Mouse (Mus musculus) cerebellum, adult 18-20 months (tissue): ENCODE measurements around the gene Ube4b.
"Not testable (repeated sequence)": the region's sequence is repeated elsewhere in the genome, so short reads cannot be mapped to it uniquely, and the experiment has no call there.

ENCODE experiments used
- DNase-seq, 2 experiments: peaks; one replicate each; pipeline ENCODE4 v3.0.0; 2021

Gene Ube4b

DNA sequence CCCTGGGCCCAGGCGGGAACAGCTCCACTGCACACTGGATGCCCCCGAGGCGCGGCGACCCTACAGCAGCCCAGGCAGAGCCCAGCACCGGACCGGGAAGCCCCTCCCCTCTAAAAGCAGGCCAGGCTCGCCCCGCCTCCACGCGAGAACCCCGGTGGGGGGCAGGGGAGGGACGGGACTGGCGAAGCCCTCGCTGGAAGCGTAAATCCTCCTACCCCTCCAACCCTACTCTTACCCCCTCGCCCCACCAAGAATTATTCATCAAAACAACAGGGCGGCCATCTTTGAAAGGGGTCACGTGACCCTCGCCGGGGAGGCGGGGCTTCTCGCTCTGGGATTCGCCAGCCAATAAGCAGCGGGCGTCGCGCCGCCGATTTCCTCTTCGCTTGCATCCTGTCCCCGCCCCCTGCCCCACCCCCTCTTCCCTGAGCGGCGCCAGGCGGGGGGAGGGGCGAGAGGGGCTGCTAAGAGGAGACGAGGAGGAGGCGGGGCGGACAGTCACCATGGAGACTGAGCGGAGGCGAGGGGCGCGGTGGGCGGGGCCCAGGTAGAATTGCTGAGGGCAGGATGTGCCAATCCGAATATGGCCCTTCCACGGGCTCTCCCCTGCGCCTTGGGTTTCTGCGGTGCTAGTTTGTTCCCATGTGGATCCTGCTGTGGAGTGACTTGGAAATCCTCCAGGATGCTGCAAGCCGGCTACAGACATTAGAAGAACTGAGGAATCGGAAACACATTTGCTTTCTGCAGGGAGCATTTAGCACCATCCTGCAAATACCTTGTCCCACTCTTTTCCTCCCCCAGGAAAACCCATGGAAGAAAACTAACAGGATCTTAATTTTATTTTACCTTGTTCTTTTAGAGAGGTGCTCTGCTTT, at the start of gene Ube4b:
Ube4b (minus strand) TSS at position 425 of the 875 bp plus-strand sequence.
- peak; percentile 94 to 97 for DNase-seq

DNA sequence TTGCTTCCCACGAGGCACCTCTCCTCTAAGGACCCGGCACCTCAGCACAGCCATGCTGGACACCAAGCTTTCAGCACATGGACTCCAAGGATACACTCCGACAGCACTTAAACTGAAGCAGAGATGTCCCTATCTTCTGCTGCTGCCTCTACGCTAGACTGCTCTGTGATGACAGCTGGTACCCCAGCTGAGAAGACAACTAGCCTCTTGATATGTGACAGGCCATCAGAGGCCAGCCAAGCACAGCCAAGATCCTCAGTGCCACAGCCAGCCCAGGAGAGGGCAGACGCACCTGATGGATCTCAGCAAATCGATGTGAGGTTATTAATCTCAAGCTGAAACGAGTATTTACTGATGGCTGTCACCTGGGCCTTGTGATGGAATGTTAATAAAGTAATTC, 48.5 kb upstream of the Ube4b start:
- DNase-seq: no peak

GRCm38 (mm10) chr4:149469557-149469956, 43.0 kb upstream of the Ube4b start:
- no peak for DNase-seq

DNA sequence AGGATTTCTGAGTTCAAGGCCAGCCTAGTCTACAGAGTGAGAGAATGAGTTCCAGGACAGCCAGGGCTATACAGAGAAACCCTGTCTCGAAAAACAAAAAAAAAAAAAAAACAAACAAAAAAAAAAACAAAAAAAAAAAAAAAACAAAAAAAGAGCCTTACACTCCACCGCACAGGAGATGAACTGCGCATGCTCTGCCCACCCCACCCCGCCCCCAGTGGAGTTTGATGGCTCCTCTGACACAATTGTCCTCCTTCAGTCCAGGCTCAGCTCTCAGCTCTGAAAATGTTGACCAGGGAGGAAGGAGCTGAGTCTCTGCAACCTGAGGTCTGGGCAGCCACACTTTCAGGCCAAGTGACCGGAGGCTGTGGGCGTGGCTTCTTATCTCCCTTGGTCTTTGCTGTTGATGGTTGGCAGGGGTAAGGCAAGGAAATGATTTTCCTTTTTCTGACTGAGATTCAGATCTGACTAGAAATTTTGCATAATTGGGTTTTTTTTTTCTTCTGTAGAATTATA, 36.9 kb upstream of the Ube4b start:
- no peak for DNase-seq

- DNase-seq: no peak
Measured at GRCm38 (mm10) chr4:149462305-149462971, 35.9 kb upstream of the Ube4b start.

- DNase-seq: peak; percentile 75 to 79
Measured at GRCm38 (mm10) chr4:149461579-149462304, 35.2 kb upstream of the Ube4b start.

GRCm38 (mm10) chr4:149460475-149460874, 33.9 kb upstream of the Ube4b start:
- DNase-seq: peak in 1 of 2 experiments; percentile 12

GRCm38 (mm10) chr4:149459425-149459824, 32.9 kb upstream of the Ube4b start:
- no peak for DNase-seq

DNA sequence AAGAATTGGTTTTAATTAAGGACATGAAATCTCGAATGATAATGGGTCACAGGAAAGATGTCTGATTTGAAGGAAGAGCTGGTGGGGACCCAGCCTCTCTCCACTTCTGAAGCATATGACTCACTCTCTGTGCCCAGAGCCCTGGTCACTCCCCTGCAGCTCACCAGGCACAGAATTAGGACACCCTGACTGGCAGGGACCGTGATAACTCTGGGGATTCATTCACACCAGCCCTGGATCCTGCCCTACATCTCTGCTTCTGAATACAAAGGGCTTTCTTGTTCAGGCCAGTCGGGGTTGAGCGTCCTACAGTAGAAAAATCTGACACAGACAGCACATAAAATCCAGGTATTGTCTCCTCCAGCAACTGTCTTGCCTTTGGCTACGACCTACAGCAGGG, 32.0 kb upstream of the Ube4b start:
- no peak for DNase-seq

DNA sequence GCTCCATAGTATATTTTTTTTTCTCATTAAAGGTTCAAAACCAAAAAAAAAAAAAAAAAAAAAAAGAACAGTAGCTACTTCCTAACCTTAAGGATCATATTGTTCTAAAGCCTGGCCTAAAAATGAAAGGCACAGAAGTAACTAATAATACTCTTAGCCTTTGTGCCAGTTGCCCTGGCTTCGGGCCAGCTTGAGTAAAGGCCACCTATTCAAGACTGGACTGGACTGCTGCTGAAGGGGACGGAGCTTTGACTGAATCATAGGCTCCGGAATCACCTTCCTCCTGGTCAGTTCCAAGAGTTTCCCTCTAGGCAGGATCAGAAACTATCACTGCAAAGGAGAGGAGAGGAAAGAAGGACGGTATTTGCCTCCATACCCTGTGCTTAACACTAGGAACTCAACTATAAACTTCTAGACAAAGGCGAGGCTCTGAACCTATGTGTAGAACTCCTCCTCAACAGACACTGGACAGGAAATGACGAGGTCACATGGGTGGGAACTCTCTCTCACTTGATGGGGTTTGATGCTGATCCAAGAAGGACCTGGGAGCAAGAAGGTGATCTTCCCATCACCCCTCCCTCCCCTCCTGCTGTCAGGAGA, 31.4 kb upstream of the Ube4b start:
- peak in 1 of 2 experiments; percentile 35 for DNase-seq

DNA sequence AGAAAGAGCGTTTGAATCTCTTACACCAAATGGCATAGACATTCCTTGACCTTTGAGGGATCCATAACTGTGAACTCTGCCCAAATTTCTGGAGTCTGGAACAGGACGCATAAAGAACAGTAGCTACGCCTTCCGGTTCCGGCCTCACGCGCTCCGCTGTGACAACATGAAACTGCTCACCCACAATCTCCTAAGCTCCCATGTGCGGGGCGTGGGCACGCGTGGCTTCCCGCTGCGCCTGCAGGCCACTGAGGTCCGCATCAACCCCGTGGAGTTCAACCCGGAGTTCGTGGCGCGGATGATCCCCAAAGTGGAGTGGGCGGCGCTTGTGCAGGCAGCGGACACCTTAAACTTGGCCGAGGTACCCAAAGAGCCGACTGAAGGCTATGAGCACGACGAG, 30.6 kb upstream of the Ube4b start:
- not testable (repeated sequence) for DNase-seq

DNA sequence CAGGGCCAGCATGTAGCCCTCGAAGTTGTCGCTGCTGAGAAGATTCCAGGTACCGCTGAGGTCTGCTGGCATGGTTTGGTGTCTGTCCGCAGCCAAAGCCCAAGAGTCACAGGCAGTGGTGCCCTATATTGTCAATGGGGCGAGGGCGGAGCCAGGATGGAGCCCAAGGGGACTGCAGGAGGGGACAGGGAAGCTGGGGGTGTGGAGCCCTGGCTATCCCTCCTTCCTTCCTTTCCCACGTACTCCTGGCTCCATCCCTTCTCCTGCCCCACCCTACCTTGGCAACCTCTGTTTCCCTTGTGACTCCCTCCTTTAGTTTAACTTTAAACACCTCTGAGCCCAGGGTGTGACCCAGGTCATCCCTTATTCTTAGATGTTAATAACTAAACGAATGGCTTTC, 28.3 kb upstream of the Ube4b start, which contains the start of gene Rbp7:
Rbp7 (minus strand) TSS at position 100 of the 400 bp plus-strand sequence.
- DNase-seq: no peak

DNA sequence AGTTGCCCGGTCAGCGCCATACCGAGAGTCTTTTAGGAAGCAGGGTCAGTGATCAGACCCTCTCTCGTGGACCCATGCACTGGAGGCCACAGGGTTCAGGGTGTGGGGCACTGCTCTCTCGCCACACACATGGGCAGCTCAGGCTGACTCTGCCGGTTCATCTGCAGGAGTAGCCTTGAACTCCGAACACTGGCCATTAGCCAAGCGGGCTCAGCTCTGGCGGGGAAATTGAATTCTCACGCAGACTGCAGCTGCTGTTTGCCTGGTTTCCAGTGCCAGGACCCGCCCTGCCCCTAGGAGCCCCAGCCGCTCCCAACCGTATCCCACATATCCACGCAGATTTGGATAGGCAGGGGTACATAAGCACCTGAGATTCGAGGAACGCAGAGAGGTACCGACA, 27.7 kb upstream of the Ube4b start:
- DNase-seq: peak in 1 of 2 experiments; percentile 35

DNA sequence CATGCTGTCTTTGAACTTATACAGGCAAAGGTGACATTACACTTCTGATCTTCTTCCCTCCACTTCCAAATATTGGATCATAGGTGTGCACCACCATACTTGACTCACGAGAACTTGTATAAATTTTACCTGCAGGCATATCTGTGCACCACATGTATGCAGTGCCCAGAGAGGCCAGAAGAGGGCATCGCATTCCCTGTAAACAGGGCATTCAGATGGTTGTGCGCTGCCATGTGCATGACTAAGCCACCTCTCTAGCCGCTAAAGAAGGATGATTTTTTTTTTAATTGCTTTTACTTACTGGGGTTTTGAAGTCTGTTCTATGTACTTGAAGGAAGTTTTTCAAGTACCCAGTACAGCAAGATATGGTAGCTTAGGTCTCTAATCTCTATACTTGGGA, 27.1 kb upstream of the Ube4b start:
- peak; percentile 35 to 37 for DNase-seq

DNA sequence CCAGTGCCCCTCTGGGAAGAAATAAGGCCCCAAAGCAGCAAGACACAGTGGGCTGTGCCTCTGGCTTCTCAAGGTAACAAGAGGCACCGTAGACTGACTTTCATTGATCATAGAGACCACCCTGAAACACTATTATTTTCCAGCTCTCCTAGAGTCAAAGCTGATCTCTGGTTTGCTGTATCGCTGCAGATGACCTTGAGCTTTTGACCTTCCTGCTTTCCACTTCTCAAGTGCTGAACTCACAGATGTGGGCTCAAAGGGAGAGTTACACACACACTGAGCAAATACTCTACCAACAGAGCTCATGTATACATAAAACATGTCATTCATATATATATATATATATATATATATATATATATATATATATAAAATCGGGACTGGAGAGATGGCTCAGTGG, 24.1 kb upstream of the Ube4b start:
- DNase-seq: no peak

GRCm38 (mm10) chr4:149446309-149446708, 19.8 kb upstream of the Ube4b start:
- no peak for DNase-seq

DNA sequence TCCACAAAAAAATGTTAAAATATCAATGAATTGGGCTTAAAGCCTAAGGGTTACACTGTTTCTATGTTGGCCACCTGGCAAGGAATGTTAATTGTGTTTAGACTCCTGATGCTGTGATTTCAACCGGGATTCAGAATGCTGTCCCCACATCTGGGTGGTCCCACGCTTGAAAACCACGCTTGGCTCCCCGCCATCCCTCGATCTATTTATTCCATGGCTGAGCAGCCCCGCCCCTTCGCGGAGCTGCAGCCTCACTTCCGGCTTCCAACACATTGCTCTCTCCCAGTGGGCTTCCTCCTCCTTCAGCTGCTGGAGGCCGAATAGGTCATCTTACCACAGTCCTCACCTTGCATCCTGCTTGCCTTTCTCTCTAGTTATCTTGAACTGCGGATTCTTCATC, 19.3 kb upstream of the Ube4b start:
- peak in 1 of 2 experiments; percentile 54 for DNase-seq

DNA sequence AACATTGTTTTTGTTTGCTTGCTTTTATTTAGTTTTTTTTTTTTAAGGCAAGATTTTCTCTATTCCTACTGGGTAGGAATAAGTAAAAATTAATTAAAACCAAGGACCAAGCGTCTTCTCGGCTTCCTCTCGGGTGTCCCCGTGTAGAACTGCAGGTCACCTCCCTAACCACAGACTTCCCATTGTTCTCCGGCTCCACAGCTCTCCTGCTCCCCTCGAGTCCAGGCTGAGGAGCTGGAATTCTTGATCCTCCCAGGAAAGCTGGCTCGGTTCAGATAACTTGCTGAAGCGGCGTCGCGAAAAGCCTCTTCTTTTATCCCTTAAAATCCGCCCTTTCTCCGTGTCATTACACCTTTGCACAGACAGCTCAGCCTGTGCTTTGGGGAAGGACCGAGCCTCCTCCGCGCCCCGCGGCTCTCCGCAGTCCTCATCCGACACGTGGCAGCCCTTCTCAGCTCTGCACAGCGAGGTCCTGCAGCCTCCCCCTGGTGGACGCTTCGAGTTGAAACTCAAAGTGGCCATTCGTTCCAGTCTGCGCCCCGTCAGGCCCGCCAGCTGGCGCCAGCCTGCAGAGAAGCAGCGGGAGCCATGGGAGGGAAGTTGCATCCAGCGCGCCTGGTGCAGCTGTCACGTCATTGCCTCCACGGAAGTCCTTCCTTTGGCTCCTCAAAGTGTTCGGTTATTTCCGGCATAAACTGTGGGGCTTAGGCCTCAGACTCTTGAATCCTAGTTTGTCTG, 18.6 kb upstream of the Ube4b start:
- DNase-seq: peak; percentile 90 to 93

- DNase-seq: no peak
Measured at GRCm38 (mm10) chr4:149444465-149444864, 17.9 kb upstream of the Ube4b start.

- DNase-seq: no peak
Measured at GRCm38 (mm10) chr4:149442436-149442835, 15.9 kb upstream of the Ube4b start.

DNA sequence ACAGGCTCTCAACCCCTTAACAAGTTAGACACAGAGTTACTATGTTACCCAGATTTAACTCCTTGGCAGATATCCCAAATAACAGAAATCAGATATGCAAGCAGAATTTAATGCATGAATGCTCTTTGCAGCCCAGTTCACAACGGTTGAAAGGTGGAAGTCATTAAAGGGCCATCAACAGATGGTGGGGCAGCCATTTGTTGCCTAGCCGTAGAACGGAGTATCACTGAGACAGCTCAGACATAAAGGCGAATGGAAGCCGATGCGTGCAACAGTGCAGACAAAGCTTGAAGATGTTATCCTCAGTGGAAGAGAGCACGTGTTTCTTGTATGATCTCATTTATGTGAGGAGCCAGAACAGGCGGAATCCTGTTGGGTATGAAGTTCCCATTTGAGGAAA, 14.0 kb upstream of the Ube4b start:
- DNase-seq: no peak

GRCm38 (mm10) chr4:149431887-149432286, 5.3 kb upstream of the Ube4b start:
- not testable (repeated sequence) for DNase-seq
